8 mouse cellular contexts compared by ENCODE assay signal in the genomic region with DNA sequence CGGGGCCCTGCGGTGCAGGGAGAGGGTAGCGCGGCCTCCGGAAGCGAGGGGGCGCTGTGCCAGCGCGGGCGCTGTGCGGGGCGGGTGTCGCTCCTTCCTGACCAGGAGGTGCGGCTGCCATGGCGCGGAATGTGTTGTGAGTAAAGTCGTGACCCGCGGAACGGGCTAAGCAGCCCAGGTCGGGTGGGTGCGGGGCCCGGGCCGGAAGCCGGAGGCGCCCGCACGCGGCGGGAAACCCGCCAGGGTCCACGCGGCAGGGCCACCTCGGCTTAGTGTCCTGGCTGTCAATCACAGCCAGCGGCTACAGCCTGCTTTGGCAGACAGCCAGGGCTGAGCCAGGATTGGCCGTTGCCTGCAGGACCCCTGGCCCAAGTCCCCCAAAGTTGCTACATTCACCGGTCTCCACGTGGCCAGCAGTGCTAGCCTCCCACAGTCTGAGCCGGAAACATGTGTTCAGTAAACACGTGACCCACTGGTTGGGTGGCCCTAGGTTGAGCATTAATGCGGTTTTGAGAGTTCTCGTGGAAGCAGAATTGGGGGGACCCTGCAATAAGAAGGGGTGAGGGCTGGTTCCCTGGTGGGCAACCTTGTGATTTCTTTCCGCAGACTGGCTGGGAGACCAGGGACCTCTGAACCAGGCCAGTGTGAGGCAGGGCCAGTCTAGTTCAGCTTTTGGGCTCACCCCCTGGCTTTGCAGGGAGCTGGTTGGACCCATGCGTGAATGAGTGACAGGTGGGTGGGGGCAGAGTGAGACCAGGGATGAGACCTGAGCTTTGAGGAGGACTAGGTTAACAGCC. TPM values are rescaled to one million over a fixed set of nuclear protein-coding genes. Genes with fewer than 3 reads are reported as not detected.
A peak's percentile ranks its signal among the peaks of the same experiment; 100 is the strongest.
DNase-seq lines count a peak whose midpoint lies in the region; ATAC-seq and TF ChIP-seq lines count a peak whose summit lies in the region.

No protein-coding gene starts in this region.

- H3K9ac ChIP-seq in kidney, embryonic 15.5 days = peak overlapping the region; percentile 82
- peak overlapping the region; percentile 75 for H3K9ac ChIP-seq in limb, embryonic 15.5 days
- peak overlapping the region; percentile 75 for H3K9ac ChIP-seq in midbrain, postnatal 0 days (replicated peaks; ENCODE audit: low read length, poor library complexity, severe bottlenecking)

- no peak for TF ChIP-seq CTCF in bone marrow macrophage, adult 2 months (IDR thresholded peaks at IDR 0.05; ENCODE audit: low read depth, low read length)
- TF ChIP-seq CTCF in embryonic fibroblast, embryonic 13.5 days (IDR thresholded peaks at IDR 0.05; ENCODE audit: borderline replicate concordance, insufficient read depth, low read length) = peak; percentile 61
- TF ChIP-seq CTCF in midbrain, postnatal 0 days (IDR thresholded peaks at IDR 0.05) = peak; percentile 82

- H3K27ac ChIP-seq in bone marrow macrophage, adult 2 months (ENCODE audit: insufficient read depth, low read depth, low read length) = peak overlapping the region; percentile 86
- H3K27ac ChIP-seq in embryonic fibroblast, embryonic 13.5 days (ENCODE audit: insufficient read depth, low read length) = peak overlapping the region; percentile 50
- peak overlapping the region; percentile 96 for H3K27ac ChIP-seq in heart, embryonic 10.5 days
- peak overlapping the region; percentile 97 for H3K27ac ChIP-seq in kidney, embryonic 15.5 days
- H3K27ac ChIP-seq in limb, embryonic 15.5 days = peak overlapping the region; percentile 97
- H3K27ac ChIP-seq in midbrain, postnatal 0 days (ENCODE audit: low read depth, low read length) = peak overlapping the region; percentile 74

- peaks cover 14% of the 10 kb centered on the region for H3K4me1 ChIP-seq in bone marrow macrophage, adult 2 months (ENCODE audit: control insufficient read depth, insufficient read depth, low read length)
- H3K4me1 ChIP-seq in embryonic fibroblast, embryonic 13.5 days (ENCODE audit: control insufficient read depth, insufficient read depth, low read length) = no peaks in the 10 kb centered on the region
- peaks cover 69% of the 10 kb centered on the region for H3K4me1 ChIP-seq in heart, embryonic 10.5 days
- peaks cover 57% of the 10 kb centered on the region for H3K4me1 ChIP-seq in kidney, embryonic 15.5 days
- peaks cover 64% of the 10 kb centered on the region for H3K4me1 ChIP-seq in limb, embryonic 15.5 days
- H3K4me1 ChIP-seq in midbrain, postnatal 0 days (ENCODE audit: insufficient read depth, low read length) = peaks cover 8% of the 10 kb centered on the region; the same call in 1 of the 2 replicates

- peak; percentile 94 to 95 for DNase-seq in B cell, adult 2 months
- DNase-seq in heart, embryonic 10.5 days (ENCODE audit: low spot score) = peak; percentile 92
- peak; percentile 93 for DNase-seq in midbrain, postnatal 0 days (ENCODE audit: low spot score)
- DNase-seq in spleen, postnatal 10 days (ENCODE audit: low spot score in 2 of 2) = peak; percentile 78 to 88

- 2% methylated on average over 44 of the region's 44 CpGs for WGBS in heart, embryonic 10.5 days
- 2% methylated on average over 44 of the region's 44 CpGs for WGBS in kidney, embryonic 15.5 days
- 2% methylated on average over 43 of the region's 44 CpGs for WGBS in limb, embryonic 15.5 days
- WGBS in midbrain, postnatal 0 days = under 1% methylated on average over 27 of the region's 44 CpGs

- H3K4me3 ChIP-seq in bone marrow macrophage, adult 2 months (ENCODE audit: insufficient read depth, low read length) = peak overlapping the region; percentile 84
- peak overlapping the region; percentile 37 for H3K4me3 ChIP-seq in embryonic fibroblast, embryonic 13.5 days (ENCODE audit: insufficient read depth, low read length)
- peak overlapping the region; percentile 66 for H3K4me3 ChIP-seq in heart, embryonic 10.5 days
- H3K4me3 ChIP-seq in kidney, embryonic 15.5 days (replicated peaks) = peak overlapping the region; percentile 70
- peak overlapping the region; percentile 52 for H3K4me3 ChIP-seq in limb, embryonic 15.5 days
- H3K4me3 ChIP-seq in midbrain, postnatal 0 days (ENCODE audit: low read depth, low read length) = peak overlapping the region; percentile 76

- H3K27me3 ChIP-seq in heart, embryonic 10.5 days (ENCODE audit: insufficient read depth, poor library complexity, severe bottlenecking) = no peaks in the 10 kb centered on the region
- H3K27me3 ChIP-seq in kidney, embryonic 15.5 days = no peaks in the 10 kb centered on the region
- H3K27me3 ChIP-seq in limb, embryonic 15.5 days = no peaks in the 10 kb centered on the region
- no peaks in the 10 kb centered on the region for H3K27me3 ChIP-seq in midbrain, postnatal 0 days (ENCODE audit: insufficient read depth, low read length)

- no peak for TF ChIP-seq POLR2A in bone marrow macrophage, adult 2 months (IDR thresholded peaks at IDR 0.05; ENCODE audit: borderline replicate concordance, low read depth, low read length)
- TF ChIP-seq POLR2A in embryonic fibroblast, embryonic 13.5 days (IDR thresholded peaks at IDR 0.05; ENCODE audit: low read depth, low read length) = peak; percentile 31

- no peaks in the 10 kb centered on the region for H3K9me3 ChIP-seq in heart, embryonic 10.5 days
- no peaks in the 10 kb centered on the region for H3K9me3 ChIP-seq in kidney, embryonic 15.5 days (replicated peaks)
- no peaks in the 10 kb centered on the region for H3K9me3 ChIP-seq in limb, embryonic 15.5 days
- H3K9me3 ChIP-seq in midbrain, postnatal 0 days (ENCODE audit: low read length) = no peaks in the 10 kb centered on the region

- H3K4me2 ChIP-seq in kidney, embryonic 15.5 days = peak overlapping the region; percentile 83
- H3K4me2 ChIP-seq in limb, embryonic 15.5 days = peak overlapping the region; percentile 71
- peak overlapping the region; percentile 73 for H3K4me2 ChIP-seq in midbrain, postnatal 0 days (ENCODE audit: low read depth, low read length, poor library complexity, severe bottlenecking)

- peak; percentile 77 for ATAC-seq in kidney, embryonic 15.5 days (replicated peaks; ENCODE audit: low FRiP score)
- ATAC-seq in limb, embryonic 15.5 days (ENCODE audit: insufficient number of reproducible peaks, low FRiP score, low TSS enrichment, low read depth) = peak; percentile 68
- peak; percentile 91 for ATAC-seq in midbrain, postnatal 0 days (ENCODE audit: low FRiP score)

- peaks cover 11% of the 10 kb centered on the region for H3K36me3 ChIP-seq in heart, embryonic 10.5 days
- peaks cover 15% of the 10 kb centered on the region for H3K36me3 ChIP-seq in kidney, embryonic 15.5 days
- no peaks in the 10 kb centered on the region for H3K36me3 ChIP-seq in limb, embryonic 15.5 days
- H3K36me3 ChIP-seq in midbrain, postnatal 0 days (ENCODE audit: insufficient read depth, low read length) = no peaks in the 10 kb centered on the region; the same call in 1 of the 2 replicates

RNA-seq across cellular contexts. Expression of a gene that starts 0.8 kb away (rescaled TPM):
- 27.2 and 47.3 TPM in 2 replicates for polyA plus RNA-seq in bone marrow macrophage, adult 2 months (2012; ENCODE audit: insufficient read depth, insufficient read length, missing spikeins)
- polyA plus RNA-seq in embryonic fibroblast, embryonic 13.5 days (2011; ENCODE audit: insufficient read length, low read depth, missing spikeins) = 8.2 and 10.6 TPM in 2 replicates
- 17.1 and 25.1 TPM in 2 replicates for polyA plus RNA-seq in heart, embryonic 10.5 days (2016; fragmentation: Nextera tagmentation; extraction: Ambion mirVana)
- polyA plus RNA-seq in kidney, embryonic 15.5 days (2015; fragmentation: Nextera tagmentation; extraction: Ambion mirVana) = 25.8 and 26.8 TPM in 2 replicates
- polyA plus RNA-seq in limb, embryonic 15.5 days (2015; fragmentation: Nextera tagmentation; extraction: Ambion mirVana) = 28.8 and 30.5 TPM in 2 replicates
- total RNA-seq in midbrain, postnatal 0 days (2014; rRNA removed) = 56.3 and 60.8 TPM in 2 replicates
- 24.6 and 30.1 TPM in 2 replicates for polyA plus RNA-seq in midbrain, postnatal 0 days (2015; fragmentation: Nextera tagmentation; extraction: Ambion mirVana)

RNA-seq across cellular contexts. Expression of a gene that starts 34.6 kb away (rescaled TPM):
- 5.1 and 6.0 TPM in 2 replicates for polyA plus RNA-seq in bone marrow macrophage, adult 2 months (2012; ENCODE audit: insufficient read depth, insufficient read length, missing spikeins)
- 1.4 TPM in 2 replicates for polyA plus RNA-seq in embryonic fibroblast, embryonic 13.5 days (2011; ENCODE audit: insufficient read length, low read depth, missing spikeins)
- polyA plus RNA-seq in heart, embryonic 10.5 days (2016; fragmentation: Nextera tagmentation; extraction: Ambion mirVana) = 9.5 and 10.4 TPM in 2 replicates
- polyA plus RNA-seq in kidney, embryonic 15.5 days (2015; fragmentation: Nextera tagmentation; extraction: Ambion mirVana) = 23.5 and 46.2 TPM in 2 replicates
- 154 and 517 TPM in 2 replicates for polyA plus RNA-seq in limb, embryonic 15.5 days (2015; fragmentation: Nextera tagmentation; extraction: Ambion mirVana)
- 1.3 and 1.5 TPM in 2 replicates for total RNA-seq in midbrain, postnatal 0 days (2014; rRNA removed)
- 2.0 and 3.1 TPM in 2 replicates for polyA plus RNA-seq in midbrain, postnatal 0 days (2015; fragmentation: Nextera tagmentation; extraction: Ambion mirVana)

Comparison
In these comparisons a context has a peak if more than half of its experiments do, and no peak if none do; other contexts are left out.
1. Peak in every context shown above with its lines: DNase-seq, ATAC-seq, H3K4me3 ChIP-seq and H3K27ac ChIP-seq.